Mouse (Mus musculus) forebrain, embryonic 14.5 days (tissue): Measurements from ENCODE around the gene Blzf1. TPM values are rescaled to one million over a fixed set of nuclear protein-coding genes. Genes with fewer than 3 reads are reported as not detected.

ENCODE experiments used
- ATAC-seq: fragments of 200-750 bp; cut with Nextera tagmentation; 2 replicates; pipeline ENCODE4 v1.8.0; 2017; ENCODE audit warnings: mild to moderate bottlenecking, moderate library complexity
- DNase-seq: peaks from one replicate; pipeline ENCODE4 v3.0.0-alpha.2; 2015; ENCODE audit warnings: low spot score
- H3K27ac ChIP-seq: fragments of 300-500 bp; sonication (generic); 2 replicates; pipeline ENCODE4 v1.5.1; 2014; ENCODE audit warnings: low read depth, mild to moderate bottlenecking, control low read depth, low read length, moderate library complexity
- H3K27me3 ChIP-seq: fragments of 300-500 bp; sonication (generic); replicated peaks from 2 replicates; pipeline ENCODE4 v1.6.1; 2014; ENCODE audit warnings: low read length, control low read depth, mixed read lengths; ENCODE audit not compliant: control insufficient read depth, insufficient read depth
- H3K36me3 ChIP-seq: fragments of 300-500 bp; sonication (generic); 2 replicates; pipeline ENCODE4 v1.6.1; 2014; ENCODE audit warnings: low read length, control low read depth; ENCODE audit not compliant: control insufficient read depth, insufficient read depth
- H3K4me1 ChIP-seq: fragments of 300-500 bp; sonication (generic); 2 replicates; pipeline ENCODE4 v1.6.1; 2014; ENCODE audit warnings: antibody characterized with exemption, low read length, control low read depth; ENCODE audit not compliant: control insufficient read depth, insufficient read depth
- H3K4me2 ChIP-seq: fragments of 300-500 bp; sonication (generic); 2 replicates; pipeline ENCODE4 v1.6.1; 2014; ENCODE audit warnings: mild to moderate bottlenecking, control low read depth, low read length
- H3K4me3 ChIP-seq: fragments of 300-500 bp; sonication (generic); 2 replicates; pipeline ENCODE4 v1.5.1; 2014; ENCODE audit warnings: low read depth, low read length, control low read depth
- H3K9ac ChIP-seq: fragments of 300-500 bp; sonication (generic); 2 replicates; pipeline ENCODE4 v1.6.1; 2014; ENCODE audit warnings: mild to moderate bottlenecking, low read length, control low read depth, moderate library complexity
- H3K9me3 ChIP-seq: fragments of 300-500 bp; sonication (generic); replicated peaks from 2 replicates; pipeline ENCODE4 v1.6.1; 2016; ENCODE audit warnings: low read length, control low read depth, mixed read lengths; ENCODE audit not compliant: control insufficient read depth
- WGBS: fragments of 180-500 bp; shearing (Covaris S2); extraction: QIAGEN DNeasy Blood & Tissue Kit; methylation state at CpG from one replicate; pipeline ENCODE4 v1.1.7; 2014; 5-methylcytosine and 5-hydroxymethylcytosine counted together
- polyA plus RNA-seq: library from polyadenylated mRNA; unstranded; fragments of >200 nt; fragmentation: Nextera tagmentation; extraction: Ambion mirVana; gene quantifications from 2 replicates; pipeline ENCODE4 v1.2.1, GENCODE M21; 2014

Gene Blzf1
- polyA plus RNA-seq, 1 experiment from 2014 or later = 27.5 TPM

- Histone ChIP-seq H3K36me3 (peaks cover 17% of the 10 kb centered on the region), H3K4me1 (no peaks in the 10 kb centered on the region), H3K9ac (peak overlapping the region; percentile 13; the same call in 1 of the 2 replicates), H3K4me2 (no peak overlapping the region), H3K4me3 (no peak overlapping the region), H3K27me3 (no peaks in the 10 kb centered on the region), H3K9me3 (no peaks in the 10 kb centered on the region), H3K27ac (no peak overlapping the region)
- DNase-seq = no peak
- ATAC-seq = no peak
- 90% methylated on average over 5 of the region's 5 CpGs for WGBS
These were observed 6.8 kb upstream of the Blzf1 start for GRCm38 (mm10) chr1:164314085-164314484.

GRCm38 (mm10) chr1:164307922-164308321 is 633 bp upstream of the Blzf1 start:
- Histone ChIP-seq H3K9me3 (no peaks in the 10 kb centered on the region), H3K4me2 (peak overlapping the region; percentile 81), H3K27me3 (no peaks in the 10 kb centered on the region), H3K27ac (0 out of 2 replicates have a peak overlapping the region, but pooled peaks have one; percentile 1), H3K9ac (peak overlapping the region; percentile 58), H3K4me1 (peaks cover 11% of the 10 kb centered on the region), H3K4me3 (peak overlapping the region; percentile 75), H3K36me3 (peaks cover 18% of the 10 kb centered on the region)
- peak; percentile 4; the same call in 1 of the 2 replicates for ATAC-seq
- no peak for DNase-seq
- WGBS = 13% methylated on average over 10 of the region's 10 CpGs

GRCm38 (mm10) chr1:164303821-164304220 is 3.5 kb downstream of the Blzf1 start, which contains the start of gene Nme7:
Gene Nme7 (plus strand): TSS chr1:164304121.
- Histone ChIP-seq H3K27me3 (no peaks in the 10 kb centered on the region), H3K27ac (no peak within 1 kb of the TSS), H3K4me1 (peaks cover 11% of the 10 kb centered on the region), H3K36me3 (peaks cover 47% of the 10 kb centered on the region), H3K9ac (no peak within 1 kb of the TSS), H3K4me2 (no peak within 1 kb of the TSS), H3K4me3 (no peak within 1 kb of the TSS), H3K9me3 (no peaks in the 10 kb centered on the region)
- WGBS = 83% methylated on average over 5 of the region's 5 CpGs
- DNase-seq = no peak
- no peak for ATAC-seq

- no peak overlapping the region for H3K4me3 ChIP-seq
- no peaks in the 10 kb centered on the region for H3K27me3 ChIP-seq
- H3K9me3 ChIP-seq = no peaks in the 10 kb centered on the region
- H3K9ac ChIP-seq = no peak overlapping the region
- ATAC-seq (no peak), DNase-seq (no peak)
- no peak overlapping the region for H3K27ac ChIP-seq
- no peak overlapping the region for H3K4me2 ChIP-seq
- WGBS = 91% methylated on average over 4 of the region's 4 CpGs
- peaks cover 64% of the 10 kb centered on the region for H3K36me3 ChIP-seq
- H3K4me1 ChIP-seq = peaks cover 4% of the 10 kb centered on the region; the same call in 1 of the 2 replicates
These were observed 5.3 kb downstream of the Blzf1 start for GRCm38 (mm10) chr1:164301949-164302348.

GRCm38 (mm10) chr1:164296473-164296872 is 10.8 kb downstream of the Blzf1 start:
- no peaks in the 10 kb centered on the region for H3K4me1 ChIP-seq
- no peak overlapping the region for H3K27ac ChIP-seq
- H3K36me3 ChIP-seq = peaks cover 68% of the 10 kb centered on the region
- DNase-seq (no peak), ATAC-seq (no peak)
- H3K4me3 ChIP-seq = no peak overlapping the region
- no peak overlapping the region for H3K4me2 ChIP-seq
- no peaks in the 10 kb centered on the region for H3K27me3 ChIP-seq
- H3K9me3 ChIP-seq = no peaks in the 10 kb centered on the region
- no peak overlapping the region for H3K9ac ChIP-seq
- WGBS = 97% methylated on average over 4 of the region's 5 CpGs

GRCm38 (mm10) chr1:164294071-164294470 is 13.2 kb downstream of the Blzf1 start:
- Histone ChIP-seq H3K4me2 (no peak overlapping the region), H3K4me3 (no peak overlapping the region), H3K9ac (no peak overlapping the region), H3K4me1 (no peaks in the 10 kb centered on the region), H3K36me3 (peaks cover 64% of the 10 kb centered on the region), H3K9me3 (no peaks in the 10 kb centered on the region), H3K27me3 (no peaks in the 10 kb centered on the region), H3K27ac (no peak overlapping the region)
- 94% methylated on average over 6 of the region's 6 CpGs for WGBS
- DNase-seq (no peak), ATAC-seq (no peak)

GRCm38 (mm10) chr1:164292040-164292439 is 15.2 kb downstream of the Blzf1 start:
- no peak for ATAC-seq

GRCm38 (mm10) chr1:164287406-164287805 is 19.9 kb downstream of the Blzf1 start:
- H3K4me3 ChIP-seq = no peak overlapping the region
- no peaks in the 10 kb centered on the region for H3K9me3 ChIP-seq
- no peaks in the 10 kb centered on the region for H3K4me1 ChIP-seq
- no peak overlapping the region for H3K27ac ChIP-seq
- H3K9ac ChIP-seq = no peak overlapping the region
- H3K4me2 ChIP-seq = no peak overlapping the region
- peaks cover 28% of the 10 kb centered on the region for H3K36me3 ChIP-seq
- 60% methylated on average over 15 of the region's 15 CpGs for WGBS
- peak; percentile 17 for DNase-seq
- H3K27me3 ChIP-seq = no peaks in the 10 kb centered on the region
- ATAC-seq = no peak; the same call in 1 of the 2 replicates

More at GRCm38 (mm10) chr1:164292040-164292439, 15.2 kb downstream of the Blzf1 start:
- H3K27me3 ChIP-seq = no peaks in the 10 kb centered on the region
- no peak overlapping the region for H3K4me2 ChIP-seq
- H3K27ac ChIP-seq = no peak overlapping the region
- WGBS = 91% methylated on average over 5 of the region's 5 CpGs
- H3K4me1 ChIP-seq = no peaks in the 10 kb centered on the region
- H3K4me3 ChIP-seq = no peak overlapping the region
- peaks cover 46% of the 10 kb centered on the region for H3K36me3 ChIP-seq
- DNase-seq = no peak
- H3K9me3 ChIP-seq = no peaks in the 10 kb centered on the region
- no peak overlapping the region for H3K9ac ChIP-seq

- 88% methylated on average over 3 of the region's 3 CpGs for WGBS
- Histone ChIP-seq H3K4me3 (no peak overlapping the region), H3K4me1 (no peaks in the 10 kb centered on the region), H3K4me2 (no peak overlapping the region), H3K27ac (no peak overlapping the region), H3K36me3 (peaks cover 13% of the 10 kb centered on the region; the same call in 1 of the 2 replicates), H3K9ac (no peak overlapping the region), H3K27me3 (no peaks in the 10 kb centered on the region), H3K9me3 (no peaks in the 10 kb centered on the region)
- DNase-seq = no peak
- ATAC-seq = no peak
These were observed 23.3 kb downstream of the Blzf1 start for GRCm38 (mm10) chr1:164284007-164284406.
